31 mouse cellular contexts compared by ENCODE assay signal in the genomic region with DNA sequence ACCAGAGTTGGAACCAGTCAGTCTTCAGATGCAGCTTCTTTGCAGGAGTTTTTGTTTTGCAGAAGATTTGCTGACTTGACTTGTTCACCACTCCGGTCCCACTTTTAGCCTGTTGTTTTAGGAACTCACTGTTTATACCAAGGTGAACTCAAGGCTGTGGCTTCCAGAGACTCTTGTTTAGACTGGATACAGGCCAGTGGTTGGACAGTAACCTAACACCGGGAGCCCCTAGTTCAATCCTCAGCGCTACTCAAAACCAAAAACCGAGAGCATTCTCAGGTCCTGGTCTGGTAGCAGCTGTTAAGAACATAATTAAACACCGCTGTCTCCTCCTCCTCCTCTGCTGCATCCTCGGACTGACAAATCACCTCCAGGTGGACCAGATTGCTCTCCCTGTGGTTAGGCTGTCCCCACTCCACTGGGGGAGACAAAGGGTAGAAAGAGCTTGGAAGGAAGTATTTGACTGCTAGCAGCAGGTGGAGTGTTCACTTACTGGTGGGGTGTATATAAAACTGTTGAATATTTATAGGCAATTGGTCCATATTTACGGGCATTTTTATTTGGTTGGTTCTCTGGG. TPM values are rescaled to one million over a fixed set of nuclear protein-coding genes. Genes with fewer than 3 reads are reported as not detected.
A peak's percentile ranks its signal among the peaks of the same experiment; 100 is the strongest.
DNase-seq lines count a peak whose midpoint lies in the region; ATAC-seq and TF ChIP-seq lines count a peak whose summit lies in the region.
"Had no signal": no experiment of that assay in that cellular context is flagged by ENCODE, and none has a peak within 500 bp of the region (broad histone marks: within the 10 kb centered on the region; RNA-seq: fewer than 3 reads in every experiment).

No protein-coding gene starts in this region.

- no peak for TF ChIP-seq POLR2A in MEL (IDR thresholded peaks at IDR 0.05; ENCODE audit: control insufficient read depth in 1 of 2, insufficient read depth in 1 of 2, low read depth in 1 of 2, low read length in 2 of 2, poor library complexity in 1 of 2)
- no peak for TF ChIP-seq POLR2A in myocyte (IDR thresholded peaks at IDR 0.05; ENCODE audit: insufficient read length, low read depth)

- no peaks in the 10 kb centered on the region for H3K9me3 ChIP-seq in embryonic facial prominence, embryonic 11.5 days (replicated peaks; ENCODE audit: control insufficient read depth, low read length)
- no peaks in the 10 kb centered on the region for H3K9me3 ChIP-seq in embryonic facial prominence, embryonic 10.5 days
- no peaks in the 10 kb centered on the region for H3K9me3 ChIP-seq in kidney, embryonic 15.5 days (replicated peaks)
- H3K9me3 ChIP-seq in MEL (replicated peaks; ENCODE audit: insufficient read depth, low read length), result no peaks in the 10 kb centered on the region
- H3K9me3 ChIP-seq: forebrain, embryonic 10.5 days; forebrain, embryonic 15.5 days; liver, embryonic 12.5 days; megakaryocyte, embryonic 14.5 days; midbrain, embryonic 13.5 days had no signal

- H3K36me3 ChIP-seq in embryonic facial prominence, embryonic 11.5 days (replicated peaks; ENCODE audit: control insufficient read depth, insufficient read depth, low read depth, low read length), result no peaks in the 10 kb centered on the region
- H3K36me3 ChIP-seq in embryonic facial prominence, embryonic 10.5 days (replicated peaks), result peaks cover 10% of the 10 kb centered on the region
- peaks cover 8% of the 10 kb centered on the region for H3K36me3 ChIP-seq in kidney, embryonic 15.5 days
- H3K36me3 ChIP-seq in MEL (ENCODE audit: control insufficient read depth in 1 of 2, insufficient read depth in 2 of 2, low read length in 2 of 2) (no peaks in the 10 kb centered on the region), myocyte (ENCODE audit: control insufficient read depth, insufficient read depth) (peaks cover 3% of the 10 kb centered on the region)

- no peak overlapping the region for H3K9ac ChIP-seq in embryonic facial prominence, embryonic 11.5 days (replicated peaks; ENCODE audit: low read length)
- no peak overlapping the region for H3K9ac ChIP-seq in kidney, embryonic 15.5 days
- H3K9ac ChIP-seq in MEL (ENCODE audit: control insufficient read depth, low read depth, low read length, poor library complexity, severe bottlenecking), result no peak overlapping the region
- H3K9ac ChIP-seq: forebrain, embryonic 15.5 days; hindbrain, embryonic 14.5 days; liver, embryonic 12.5 days; liver, postnatal 0 days; midbrain, embryonic 13.5 days had no signal

- no peak overlapping the region for H3ac ChIP-seq in myocyte (ENCODE audit: control insufficient read depth, insufficient read length)

- H3K27ac ChIP-seq in embryonic facial prominence, embryonic 11.5 days (replicated peaks; ENCODE audit: low read depth, low read length), result no peak overlapping the region
- no peak overlapping the region for H3K27ac ChIP-seq in embryonic facial prominence, embryonic 10.5 days (replicated peaks)
- peak overlapping the region; percentile 5; the same call in 1 of the 2 replicates for H3K27ac ChIP-seq in kidney, embryonic 15.5 days
- H3K27ac ChIP-seq in MEL (ENCODE audit: control insufficient read depth, low read depth, low read length), result no peak overlapping the region
- H3K27ac ChIP-seq: forebrain, embryonic 10.5 days; forebrain, embryonic 15.5 days; hindbrain, embryonic 14.5 days; liver, embryonic 12.5 days; midbrain, embryonic 13.5 days; stomach, postnatal 0 days had no signal

- TF ChIP-seq RAD21 in MEL (IDR thresholded peaks at IDR 0.05; ENCODE audit: low read depth, low read length), result no peak

- H3K4me2 ChIP-seq in embryonic facial prominence, embryonic 11.5 days (ENCODE audit: low read depth, low read length), result no peak overlapping the region
- no peak overlapping the region for H3K4me2 ChIP-seq in kidney, embryonic 15.5 days
- H3K4me2 ChIP-seq in myocyte (ENCODE audit: low read depth), result peak overlapping the region; percentile 19
- H3K4me2 ChIP-seq: forebrain, embryonic 15.5 days; heart, embryonic 11.5 days; hindbrain, embryonic 14.5 days; liver, embryonic 12.5 days; midbrain, embryonic 13.5 days had no signal

- 50% methylated on average over 7 of the region's 7 CpGs for WGBS in embryonic facial prominence, embryonic 11.5 days
- 60% methylated on average over 7 of the region's 7 CpGs for WGBS in embryonic facial prominence, embryonic 10.5 days
- WGBS in kidney, embryonic 15.5 days, result 32% methylated on average over 7 of the region's 7 CpGs

- TF ChIP-seq EP300 in MEL (IDR thresholded peaks at IDR 0.05; ENCODE audit: low read depth in 1 of 2, low read length in 2 of 2), result no peak

- no peak for TF ChIP-seq CTCF in MEL (IDR thresholded peaks at IDR 0.05 in 2 of 3, conservative IDR thresholded peaks at IDR 0.05 in 1 of 3; ENCODE audit: control insufficient read depth in 1 of 3, insufficient read depth in 1 of 3, low read depth in 2 of 3, low read length in 3 of 3, poor library complexity in 1 of 3, severe bottlenecking in 1 of 3)

- peaks cover 2% of the 10 kb centered on the region; the same call in 1 of the 2 replicates for H3K4me1 ChIP-seq in embryonic facial prominence, embryonic 11.5 days (ENCODE audit: control insufficient read depth, insufficient read depth, low read length)
- peaks cover 24% of the 10 kb centered on the region for H3K4me1 ChIP-seq in embryonic facial prominence, embryonic 10.5 days
- H3K4me1 ChIP-seq in kidney, embryonic 15.5 days, result peaks cover 11% of the 10 kb centered on the region
- no peaks in the 10 kb centered on the region for H3K4me1 ChIP-seq in MEL (ENCODE audit: control insufficient read depth in 1 of 2, insufficient read depth in 2 of 2, low read length in 2 of 2)
- H3K4me1 ChIP-seq: forebrain, embryonic 15.5 days; midbrain, embryonic 13.5 days had no signal

- DNase-seq in embryonic facial prominence, embryonic 11.5 days (ENCODE audit: low spot score), result peak; percentile 45
- no peak for DNase-seq in embryonic facial prominence, embryonic 10.5 days (ENCODE audit: low spot score)
- DNase-seq in kidney, adult 18-20 months, result no peak
- DNase-seq in MEL (ENCODE audit: low read depth, low spot score), result peak; percentile 27
- no peak for DNase-seq in spleen, postnatal 14 days (ENCODE audit: low spot score in 2 of 2)
- DNase-seq: adrenal gland, postnatal 36 days; cerebellum, adult 2 months; cerebellum, postnatal 14 days; gastrocnemius, postnatal 25 days; heart, adult 18-20 months; heart, postnatal 4 days; kidney, adult 11 months; layer of hippocampus, adult 9-11 months; liver, postnatal 0 days; lung, postnatal 4 days; right cerebral cortex, postnatal 25 days; thymus, adult 2 months; thymus, postnatal 36 days had no signal

- H3K79me2 ChIP-seq in MEL (ENCODE audit: control insufficient read depth, insufficient read depth, low read length, poor library complexity) (no peaks in the 10 kb centered on the region), myocyte (ENCODE audit: control insufficient read depth, insufficient read depth) (no peaks in the 10 kb centered on the region)

- no peaks in the 10 kb centered on the region for H3K27me3 ChIP-seq in embryonic facial prominence, embryonic 11.5 days (ENCODE audit: control insufficient read depth, insufficient read depth, low read length)
- no peaks in the 10 kb centered on the region for H3K27me3 ChIP-seq in embryonic facial prominence, embryonic 10.5 days (replicated peaks; ENCODE audit: low read depth, poor library complexity, severe bottlenecking)
- H3K27me3 ChIP-seq in kidney, embryonic 15.5 days, result no peaks in the 10 kb centered on the region
- H3K27me3 ChIP-seq in MEL (ENCODE audit: control insufficient read depth in 1 of 2, insufficient read depth in 2 of 2, low read length in 2 of 2) (no peaks in the 10 kb centered on the region), myocyte (ENCODE audit: control insufficient read depth, insufficient read depth, insufficient read length) (no peaks in the 10 kb centered on the region)
- H3K27me3 ChIP-seq: forebrain, embryonic 15.5 days; midbrain, embryonic 13.5 days had no signal

- no peak for ATAC-seq in embryonic facial prominence, embryonic 11.5 days (replicated peaks; ENCODE audit: insufficient number of reproducible peaks, low FRiP score, low TSS enrichment, low read depth)
- peak; percentile 67 for ATAC-seq in kidney, embryonic 15.5 days (replicated peaks; ENCODE audit: low FRiP score)
- no peak for ATAC-seq in erythroblast, adult 5-6 weeks (replicated peaks; ENCODE audit: low FRiP score, poor library complexity, severe bottlenecking)
- ATAC-seq: forebrain, embryonic 15.5 days; inflammation-experienced regulatory T-cells, adult 6 months; liver, embryonic 12.5 days; liver, postnatal 0 days; midbrain, embryonic 13.5 days had no signal

- H3K4me3 ChIP-seq in embryonic facial prominence, embryonic 11.5 days (ENCODE audit: low read depth, low read length), result no peak overlapping the region
- no peak overlapping the region for H3K4me3 ChIP-seq in embryonic facial prominence, embryonic 10.5 days
- H3K4me3 ChIP-seq in kidney, embryonic 15.5 days (replicated peaks), result no peak overlapping the region
- H3K4me3 ChIP-seq in MEL (ENCODE audit: control insufficient read depth in 1 of 2, insufficient read depth in 1 of 2, low read depth in 2 of 2, low read length in 2 of 2) (no peak overlapping the region), myocyte (no peak overlapping the region)
- H3K4me3 ChIP-seq: forebrain, embryonic 10.5 days; forebrain, embryonic 15.5 days; liver, embryonic 12.5 days; megakaryocyte, embryonic 14.5 days; midbrain, embryonic 13.5 days had no signal

RNA-seq across cellular contexts. Expression of a gene that starts 16.7 kb away (rescaled TPM):
- polyA plus RNA-seq in embryonic facial prominence, embryonic 11.5 days (2014; fragmentation: Nextera tagmentation; extraction: Ambion mirVana), result 1,622 and 1,840 TPM in 2 replicates
- polyA plus RNA-seq in embryonic facial prominence, embryonic 10.5 days (2016; fragmentation: Nextera tagmentation; extraction: Ambion mirVana), result 2,407 and 2,547 TPM in 2 replicates
- 2,022 and 2,214 TPM in 2 replicates for polyA plus RNA-seq in kidney, embryonic 15.5 days (2015; fragmentation: Nextera tagmentation; extraction: Ambion mirVana)
- total RNA-seq in MEL (2012; rRNA removed), result 635 and 657 TPM in 2 replicates
- 1,000 to 10,000 TPM; 1,226 to 1,710 TPM for polyA plus RNA-seq in MEL (2012; ENCODE audit: insufficient read depth in 1 of 2, insufficient read length in 2 of 2, low read depth in 1 of 2, low replicate concordance in 2 of 2, missing spikeins in 1 of 2)
- polyA plus RNA-seq in myocyte (2012; fragmentation: generic; extraction: Trizol), result 275 TPM
- 435 and 484 TPM in 2 replicates for total RNA-seq in erythroblast, adult 5-6 weeks (2015; ENCODE audit: low replicate concordance)
- 397 and 928 TPM in 2 replicates for total RNA-seq in erythroblast, adult 5-6 weeks (2017; ENCODE audit: low replicate concordance)

RNA-seq across cellular contexts. Expression of a gene that starts 17.1 kb away (rescaled TPM):
- polyA plus RNA-seq in embryonic facial prominence, embryonic 11.5 days (2014; fragmentation: Nextera tagmentation; extraction: Ambion mirVana), result 647 and 750 TPM in 2 replicates
- 700 and 747 TPM in 2 replicates for polyA plus RNA-seq in embryonic facial prominence, embryonic 10.5 days (2016; fragmentation: Nextera tagmentation; extraction: Ambion mirVana)
- 476 and 547 TPM in 2 replicates for polyA plus RNA-seq in kidney, embryonic 15.5 days (2015; fragmentation: Nextera tagmentation; extraction: Ambion mirVana)
- total RNA-seq in MEL (2012; rRNA removed), result 250 and 253 TPM in 2 replicates
- 100 to 1,000 TPM in 1 of 2 experiments, not detected in 1; 177 TPM for polyA plus RNA-seq in MEL (2012; ENCODE audit: insufficient read depth in 1 of 2, insufficient read length in 2 of 2, low read depth in 1 of 2, low replicate concordance in 2 of 2, missing spikeins in 1 of 2)
- 35.6 TPM for polyA plus RNA-seq in myocyte (2012; fragmentation: generic; extraction: Trizol)
- 84.6 and 122 TPM in 2 replicates for total RNA-seq in erythroblast, adult 5-6 weeks (2015; ENCODE audit: low replicate concordance)
- total RNA-seq in erythroblast, adult 5-6 weeks (2017; ENCODE audit: low replicate concordance), result 119 and 148 TPM in 2 replicates

RNA-seq across cellular contexts. Expression of a gene that starts 20.5 kb away (rescaled TPM):
- polyA plus RNA-seq in embryonic facial prominence, embryonic 11.5 days (2014; fragmentation: Nextera tagmentation; extraction: Ambion mirVana), result 1.5 and 1.6 TPM in 2 replicates
- polyA plus RNA-seq in embryonic facial prominence, embryonic 10.5 days (2016; fragmentation: Nextera tagmentation; extraction: Ambion mirVana), result 1.3 and 1.6 TPM in 2 replicates
- polyA plus RNA-seq in kidney, embryonic 15.5 days (2015; fragmentation: Nextera tagmentation; extraction: Ambion mirVana), result 1.9 and 2.2 TPM in 2 replicates
- total RNA-seq in MEL (2012; rRNA removed), result 0.07 and 0.15 TPM in 2 replicates
- polyA plus RNA-seq in MEL (2012; ENCODE audit: insufficient read depth in 1 of 2, insufficient read length in 2 of 2, low read depth in 1 of 2, low replicate concordance in 2 of 2, missing spikeins in 1 of 2) (under 1 TPM in 1 of 2 experiments, not detected in 1; 0.21 TPM), myocyte (2012; fragmentation: generic; extraction: Trizol) (0.06 TPM)
- 0.42 TPM in 1 of 2 replicates, not detected in the other for total RNA-seq in erythroblast, adult 5-6 weeks (2015; ENCODE audit: low replicate concordance)
- not detected in 2 replicates for total RNA-seq in erythroblast, adult 5-6 weeks (2017; ENCODE audit: low replicate concordance)
- total RNA-seq: gastrocnemius, adult 18-20 months; gastrocnemius, postnatal 25 days had no signal

Comparison
In these comparisons a context has a peak if more than half of its experiments do, and no peak if none do; other contexts are left out.
1. DNase-seq: peak in embryonic facial prominence, embryonic 11.5 days (single experiment) and MEL (single experiment); none in embryonic facial prominence, embryonic 10.5 days (single experiment), kidney, adult 18-20 months (single experiment) and spleen, postnatal 14 days (0 of 2).